Mouse (Mus musculus): Measurements from ENCODE around the gene Tbrg1.

Gene Tbrg1

DNA sequence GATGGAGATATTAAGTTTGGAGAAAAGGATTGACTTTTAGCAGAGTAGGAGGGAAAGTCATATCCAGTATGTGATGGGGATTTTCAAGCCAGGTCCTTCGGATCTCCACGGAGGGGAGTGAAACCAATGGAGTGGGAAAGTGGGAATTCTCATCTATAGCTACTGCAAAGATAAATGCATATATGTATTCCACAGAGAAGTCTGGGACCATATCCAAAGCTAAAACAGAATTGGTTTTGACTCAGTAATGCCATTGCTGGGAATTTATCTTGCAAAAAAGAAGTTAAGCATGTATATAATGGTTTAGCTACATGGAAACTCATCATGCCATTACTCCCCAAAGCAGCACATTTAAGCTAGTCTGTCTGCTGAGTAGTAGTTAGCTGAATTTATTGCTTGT lies 24.8 kb downstream of the Tbrg1 start:
- in situ Hi-C loops (cut with MboI; ENCODE audit: low sequenced_read_pairs): no loop called here

DNA sequence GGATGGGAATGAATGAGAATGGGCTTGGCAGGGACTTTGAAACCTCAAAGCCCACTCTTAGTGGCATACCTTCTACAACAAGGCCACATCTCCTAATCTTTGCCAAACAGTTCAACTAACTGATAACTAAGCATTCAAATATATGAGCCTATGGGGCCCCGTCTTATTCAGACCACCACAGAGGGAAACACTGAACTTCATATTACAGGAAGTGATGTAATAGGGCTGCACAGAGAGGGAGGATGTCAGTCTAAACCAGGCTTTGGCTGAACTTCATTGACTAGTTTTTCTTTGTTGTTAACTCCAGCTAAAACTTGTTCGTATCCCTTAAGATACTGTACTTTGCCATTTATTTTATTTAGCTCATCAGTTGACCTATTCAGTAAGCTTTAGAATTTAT lies 27.2 kb downstream of the Tbrg1 start:
- in situ Hi-C loops (cut with MboI; ENCODE audit: low sequenced_read_pairs): loop anchor here (10.0 kb wide), 1 partner anchor 175 kb away; no protein-coding TSS in a partner anchor

DNA sequence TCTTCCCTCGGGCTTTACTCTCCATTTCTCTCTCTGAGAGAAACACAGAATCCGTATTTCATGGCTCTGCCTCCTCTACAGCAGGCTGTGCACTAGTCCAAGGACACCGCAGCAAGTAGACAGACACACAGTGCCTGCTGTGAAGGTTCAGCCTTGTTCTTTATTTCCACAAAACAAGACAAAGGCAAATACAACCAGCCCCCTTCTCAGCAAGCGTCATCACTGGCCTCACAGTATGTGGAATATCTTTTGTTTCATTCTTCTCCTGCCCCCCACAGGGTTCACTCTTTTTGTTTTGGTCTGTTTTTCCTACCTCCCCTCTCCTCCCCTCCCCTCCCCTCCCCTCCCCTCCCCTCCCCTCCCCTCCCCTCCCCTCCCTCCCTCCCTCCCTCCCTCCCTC lies 28.5 kb downstream of the Tbrg1 start:
- in situ Hi-C loops (cut with MboI; ENCODE audit: low sequenced_read_pairs): loop anchor here (10.0 kb wide), 1 partner anchor 174 kb away; no protein-coding TSS in a partner anchor

DNA sequence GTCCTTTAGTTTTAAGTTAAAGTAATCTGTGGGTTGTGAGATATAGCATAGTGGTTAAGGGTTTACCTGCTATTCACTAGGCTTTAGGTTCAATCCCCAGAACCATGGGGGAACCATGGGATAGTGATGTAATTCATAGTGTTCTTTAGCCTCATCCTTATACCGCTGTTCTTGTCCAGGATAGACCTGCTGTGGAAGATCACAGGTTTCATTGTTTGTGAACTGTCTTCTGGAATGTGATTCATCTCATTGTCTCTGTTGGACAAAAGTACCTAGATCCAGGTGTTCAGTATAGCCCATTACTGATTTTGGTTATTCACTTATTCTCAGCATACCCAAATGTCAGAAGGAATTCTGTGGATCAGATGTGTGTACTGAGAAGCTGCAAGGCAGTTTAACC lies 29.8 kb downstream of the Tbrg1 start:
- in situ Hi-C loops (cut with MboI; ENCODE audit: low sequenced_read_pairs): loop anchor here (10.0 kb wide), 1 partner anchor 172 kb away; no protein-coding TSS in a partner anchor

DNA sequence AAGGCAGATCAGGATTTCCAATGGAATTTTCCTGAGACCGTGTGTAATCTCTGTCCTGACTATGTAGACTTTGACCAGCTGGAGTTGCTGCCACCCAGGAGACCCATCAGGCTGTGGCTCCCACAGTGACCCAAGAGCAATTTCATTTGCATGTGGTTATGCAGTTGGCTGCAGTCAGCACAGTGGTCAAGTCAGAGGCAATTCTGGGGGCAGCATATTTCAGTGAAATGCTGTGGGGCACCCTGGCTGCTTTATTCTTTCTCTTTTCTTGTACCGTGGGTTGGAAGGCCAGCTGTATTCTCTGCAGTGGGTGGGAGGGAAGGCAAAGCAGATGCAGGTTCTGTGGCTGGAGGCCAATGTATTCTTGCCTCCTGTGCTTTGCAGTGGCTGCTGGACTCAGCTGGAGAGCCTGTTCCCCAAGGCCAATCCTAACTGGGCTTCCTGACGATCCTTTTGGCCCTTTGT lies 31.0 kb downstream of the Tbrg1 start:
- in situ Hi-C loops (cut with MboI; ENCODE audit: low sequenced_read_pairs): loop anchor here (10.0 kb wide), 1 partner anchor 171 kb away; no protein-coding TSS in a partner anchor

DNA sequence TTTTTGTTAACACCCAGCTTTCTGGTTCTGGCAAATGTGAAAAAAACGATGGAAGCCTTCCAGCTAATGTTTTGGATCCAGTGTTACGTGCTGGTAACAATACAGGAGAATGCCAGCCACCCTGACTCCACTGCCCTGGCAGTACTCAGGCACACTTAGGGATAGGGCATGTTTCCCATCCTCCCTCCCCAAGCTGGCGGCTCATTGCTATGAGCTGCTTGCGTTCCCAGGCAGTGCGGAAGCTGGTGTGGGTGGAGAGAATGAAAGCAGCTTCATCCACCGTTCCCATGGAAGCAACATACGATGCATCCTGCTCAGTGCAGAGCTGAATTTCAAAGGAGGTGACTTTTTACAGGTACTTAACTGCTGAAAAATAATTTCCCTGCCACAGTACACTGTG lies 31.5 kb downstream of the Tbrg1 start:
- in situ Hi-C loops (cut with MboI; ENCODE audit: low sequenced_read_pairs): loop anchor here (10.0 kb wide), 1 partner anchor 171 kb away; no protein-coding TSS in a partner anchor

DNA sequence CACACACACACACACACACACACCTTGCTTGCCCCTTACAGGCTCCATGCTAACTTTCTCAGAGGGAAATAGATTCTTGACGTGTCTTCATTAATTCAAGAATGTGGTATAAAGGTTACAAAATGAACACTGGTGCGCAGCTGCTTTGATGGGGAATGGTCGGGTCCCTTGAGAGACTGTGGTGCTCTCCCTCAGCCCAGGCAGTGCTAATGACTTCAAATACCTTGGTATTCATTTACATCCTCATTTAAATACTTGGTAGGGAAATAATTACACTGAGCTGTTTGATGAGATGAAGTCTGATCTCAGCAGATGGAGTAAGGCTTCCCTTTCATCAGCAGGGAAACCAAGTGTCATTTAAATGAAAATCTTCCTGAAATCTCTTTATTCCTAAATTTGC lies 32.0 kb downstream of the Tbrg1 start:
- in situ Hi-C loops (cut with MboI; ENCODE audit: low sequenced_read_pairs): loop anchor here (10.0 kb wide), 1 partner anchor 170 kb away; no protein-coding TSS in a partner anchor

DNA sequence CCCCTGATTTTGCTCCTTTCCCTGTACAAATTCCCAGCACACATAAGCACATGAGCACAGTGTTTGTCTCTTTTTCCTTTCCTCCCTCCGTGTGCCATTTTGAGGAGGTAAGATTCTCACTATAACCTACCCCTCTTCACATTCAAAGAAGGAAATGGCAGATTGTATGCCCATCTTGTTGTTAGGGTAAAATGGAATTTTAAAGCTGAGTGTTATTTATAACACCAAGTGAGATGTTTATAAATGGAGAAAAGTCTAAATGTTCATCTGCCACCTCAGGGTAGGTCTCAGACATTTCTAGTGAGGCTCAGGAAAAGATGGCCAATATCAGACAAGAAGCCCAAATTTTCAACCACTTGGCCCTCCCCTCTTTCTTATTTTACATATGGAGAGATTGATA lies 32.6 kb downstream of the Tbrg1 start:
- in situ Hi-C loops (cut with MboI; ENCODE audit: low sequenced_read_pairs): loop anchor here (10.0 kb wide), 1 partner anchor 170 kb away; no protein-coding TSS in a partner anchor

DNA sequence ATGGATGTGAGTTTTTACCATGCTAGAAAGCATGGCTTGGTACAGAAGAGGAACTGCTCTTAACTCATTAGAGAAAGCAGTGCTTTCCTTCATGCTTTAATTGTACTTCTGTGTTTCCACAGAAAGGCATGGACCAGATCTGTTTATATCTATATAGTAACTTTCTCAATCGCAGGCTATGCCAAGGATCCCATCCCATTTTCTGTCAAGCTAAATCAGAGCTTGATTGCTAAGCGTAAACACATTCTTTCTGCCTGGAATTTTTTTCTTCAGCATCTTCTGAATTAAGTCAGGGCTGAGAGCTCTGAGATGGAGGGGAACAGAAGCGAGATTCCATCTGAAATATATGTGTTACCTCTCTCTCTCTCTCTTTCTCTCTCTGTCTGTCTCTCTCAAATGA lies 33.1 kb downstream of the Tbrg1 start:
- in situ Hi-C loops (cut with MboI; ENCODE audit: low sequenced_read_pairs): loop anchor here (10.0 kb wide), 1 partner anchor 169 kb away; no protein-coding TSS in a partner anchor

DNA sequence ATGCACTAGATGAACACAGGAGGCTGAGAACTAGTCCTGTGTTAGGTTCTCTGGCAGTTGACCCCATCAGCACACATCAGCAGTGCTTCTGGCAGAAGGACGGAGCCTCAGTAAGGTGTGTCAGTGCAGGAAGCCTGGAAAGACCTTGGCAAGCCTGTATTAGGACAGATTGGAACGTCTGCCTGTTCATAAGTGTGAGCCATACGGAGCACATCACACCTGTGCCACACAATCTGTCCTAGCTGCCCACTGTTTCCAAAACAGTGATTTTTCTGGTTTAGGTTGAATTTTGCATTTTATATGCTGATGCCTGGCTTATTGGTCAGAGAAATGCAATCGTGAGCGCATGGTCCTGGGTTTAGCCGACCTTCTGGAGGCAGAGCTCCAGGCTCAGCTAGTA lies 35.8 kb downstream of the Tbrg1 start:
- in situ Hi-C loops (cut with MboI; ENCODE audit: low sequenced_read_pairs): loop anchor here (10.0 kb wide), 1 partner anchor 166 kb away; no protein-coding TSS in a partner anchor

DNA sequence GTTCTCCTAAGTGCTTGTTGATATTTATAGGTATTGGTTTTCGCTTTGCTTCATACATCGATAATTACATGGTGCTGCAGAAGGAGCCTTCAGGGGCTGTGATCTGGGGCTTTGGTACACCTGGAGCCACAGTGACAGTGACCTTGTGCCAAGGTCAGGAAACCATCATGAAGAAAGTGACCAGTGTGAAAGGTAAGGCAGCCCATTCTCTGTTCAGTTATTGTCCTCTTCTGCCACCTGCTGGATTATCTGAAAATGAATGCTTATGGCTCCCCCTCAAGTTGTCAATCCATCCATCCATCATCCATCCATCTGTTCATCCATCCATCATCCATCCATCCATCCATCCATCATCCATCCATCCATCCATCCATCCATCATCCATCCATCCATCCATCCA lies 40.3 kb downstream of the Tbrg1 start:
- in situ Hi-C loops (cut with MboI; ENCODE audit: low sequenced_read_pairs): loop anchor here (10.0 kb wide), 1 partner anchor 142 kb away; no protein-coding TSS in a partner anchor

DNA sequence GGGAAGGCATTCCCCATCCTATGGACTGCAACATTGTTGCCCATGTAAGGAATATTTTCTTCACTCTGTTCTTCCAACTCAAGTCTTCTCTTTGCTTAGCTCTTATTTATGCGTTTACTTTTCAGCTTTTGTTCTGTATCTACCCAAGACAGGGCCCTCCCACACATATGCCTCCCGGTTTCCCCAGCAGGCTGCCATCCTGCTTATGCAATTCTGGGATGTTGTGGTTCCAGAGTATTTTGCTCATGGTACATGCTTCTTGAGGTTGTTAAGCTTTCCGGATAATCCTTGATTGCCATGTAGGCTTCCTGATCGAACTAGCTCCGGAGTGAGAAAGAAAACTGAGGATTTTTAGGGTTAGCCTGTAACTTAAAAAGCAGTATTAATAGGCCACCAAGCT lies 41.9 kb downstream of the Tbrg1 start:
- in situ Hi-C loops (cut with MboI; ENCODE audit: low sequenced_read_pairs): loop anchor here (10.0 kb wide), 1 partner anchor 140 kb away; no protein-coding TSS in a partner anchor

DNA sequence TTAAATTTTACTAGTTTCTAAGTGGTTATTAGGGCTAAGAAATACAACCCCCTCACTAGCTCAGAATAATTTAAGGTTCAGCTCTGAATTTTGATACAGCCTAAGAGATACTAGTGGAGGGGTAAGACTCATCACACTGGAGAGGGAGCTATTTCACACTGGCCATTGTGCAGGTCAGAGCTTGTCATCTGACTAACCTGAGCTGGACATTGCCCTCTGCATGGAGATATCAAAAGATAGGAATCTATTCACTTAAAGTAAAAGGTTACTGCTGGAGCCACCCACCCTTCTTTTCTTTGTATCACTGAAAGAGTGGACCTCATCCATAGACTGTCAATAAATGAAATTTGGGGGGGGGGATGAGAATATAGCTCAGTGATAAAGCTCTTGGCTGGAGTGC lies 42.8 kb downstream of the Tbrg1 start:
- in situ Hi-C loops (cut with MboI; ENCODE audit: low sequenced_read_pairs): loop anchor here (10.0 kb wide), 1 partner anchor 140 kb away; no protein-coding TSS in a partner anchor

DNA sequence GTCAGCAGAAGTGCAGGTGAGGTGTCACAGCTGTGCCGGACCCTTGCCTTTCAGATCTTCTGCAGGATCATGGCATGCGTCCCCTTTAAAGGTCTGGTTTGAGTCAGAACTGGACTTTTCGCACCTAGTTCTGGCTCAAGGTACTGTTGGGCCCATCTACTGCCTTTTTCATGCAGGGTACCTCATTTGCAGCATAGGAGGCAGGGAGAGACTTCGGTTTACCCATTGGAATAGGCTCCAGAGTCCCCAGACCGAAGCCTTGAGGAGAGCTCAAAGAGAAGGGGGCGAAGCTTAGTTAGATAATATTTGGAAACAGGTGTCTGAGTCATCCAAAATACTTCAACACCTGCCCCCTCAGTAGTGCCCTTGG lies 43.2 kb downstream of the Tbrg1 start:
- in situ Hi-C loops (cut with MboI; ENCODE audit: low sequenced_read_pairs): loop anchor here (10.0 kb wide), 1 partner anchor 139 kb away; no protein-coding TSS in a partner anchor

DNA sequence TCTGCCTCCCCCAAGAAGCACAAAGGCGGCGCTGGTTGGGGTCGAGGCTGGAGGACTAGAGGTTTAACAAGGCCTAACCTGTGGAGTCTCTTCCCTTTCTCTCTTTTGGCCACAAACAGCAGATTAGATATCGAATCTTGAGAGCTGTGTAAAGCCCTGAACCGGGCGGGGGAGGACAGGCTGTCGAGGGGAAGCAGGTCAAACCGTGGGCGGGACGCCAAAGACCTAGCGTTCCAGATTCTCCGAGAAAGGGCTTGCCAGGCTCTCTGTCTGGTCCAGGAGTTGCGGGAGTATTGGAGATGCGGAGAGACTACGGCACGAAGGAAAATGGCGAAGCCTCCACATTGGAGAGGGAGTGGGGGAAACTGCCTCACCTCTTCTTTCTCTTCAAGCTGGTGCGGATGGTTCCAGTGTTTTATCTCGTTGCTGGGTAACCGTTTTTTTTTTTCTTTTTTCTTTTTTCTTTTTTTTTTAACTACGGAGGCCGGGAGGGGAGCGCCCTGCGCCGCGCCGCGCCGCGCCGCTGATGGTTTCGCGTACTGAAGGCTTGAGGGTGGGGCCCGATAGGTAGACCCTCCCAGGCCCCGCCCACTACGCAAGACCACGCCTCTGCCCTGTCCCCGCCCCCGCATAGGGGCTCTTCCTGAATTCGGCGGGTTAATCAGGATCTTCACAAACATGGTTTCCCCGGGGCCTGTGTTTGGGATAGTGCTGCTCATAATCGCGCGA lies 43.8 kb downstream of the Tbrg1 start, which contains the start of gene Spa17:
Gene Spa17, minus strand, starts transcription at position 541 of the 729 bp plus-strand sequence.
- in situ Hi-C loops (cut with MboI; ENCODE audit: low sequenced_read_pairs): loop anchor here (10.0 kb wide), 1 partner anchor 139 kb away; no protein-coding TSS in a partner anchor

DNA sequence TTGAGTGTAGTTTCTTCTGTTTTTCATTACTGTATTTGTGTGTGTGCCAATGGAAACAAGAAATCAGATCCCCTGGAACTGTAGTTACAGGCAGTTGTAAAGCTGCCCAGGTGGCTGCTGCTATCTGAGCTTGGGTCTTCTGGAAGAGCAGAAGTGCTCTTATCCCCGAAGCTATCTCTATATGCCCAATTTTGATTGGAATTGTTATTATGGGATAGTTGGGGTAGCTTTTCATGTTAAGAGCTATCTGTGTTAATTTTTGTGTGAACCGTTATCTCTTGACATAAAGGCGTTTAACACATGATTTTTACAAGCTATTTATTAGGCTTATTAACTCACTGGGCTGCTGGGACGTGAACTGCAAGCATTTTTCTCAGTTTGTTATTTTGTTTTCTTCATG lies 47.6 kb downstream of the Tbrg1 start:
- in situ Hi-C loops (cut with MboI; ENCODE audit: low sequenced_read_pairs): no loop called here

DNA sequence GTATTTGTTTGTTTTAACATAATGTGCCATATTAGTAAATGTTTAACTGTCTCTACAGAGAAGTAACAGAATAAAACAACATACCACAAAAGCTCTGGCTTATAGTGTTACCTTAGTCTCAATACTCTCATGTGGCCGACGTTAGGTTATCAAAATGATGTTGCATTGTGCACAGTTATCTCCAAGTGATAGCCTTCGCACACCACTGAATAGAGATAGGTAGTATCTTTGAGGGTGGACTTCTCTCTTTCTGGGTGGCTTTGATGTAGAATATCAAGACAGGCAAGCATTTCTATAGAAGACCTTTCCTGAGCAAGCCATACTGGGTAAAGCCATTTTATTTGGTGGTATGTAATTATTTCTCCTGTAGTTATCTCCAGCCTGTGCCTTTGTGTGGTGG lies 52.0 kb downstream of the Tbrg1 start:
- in situ Hi-C loops (cut with MboI; ENCODE audit: low sequenced_read_pairs): no loop called here

DNA sequence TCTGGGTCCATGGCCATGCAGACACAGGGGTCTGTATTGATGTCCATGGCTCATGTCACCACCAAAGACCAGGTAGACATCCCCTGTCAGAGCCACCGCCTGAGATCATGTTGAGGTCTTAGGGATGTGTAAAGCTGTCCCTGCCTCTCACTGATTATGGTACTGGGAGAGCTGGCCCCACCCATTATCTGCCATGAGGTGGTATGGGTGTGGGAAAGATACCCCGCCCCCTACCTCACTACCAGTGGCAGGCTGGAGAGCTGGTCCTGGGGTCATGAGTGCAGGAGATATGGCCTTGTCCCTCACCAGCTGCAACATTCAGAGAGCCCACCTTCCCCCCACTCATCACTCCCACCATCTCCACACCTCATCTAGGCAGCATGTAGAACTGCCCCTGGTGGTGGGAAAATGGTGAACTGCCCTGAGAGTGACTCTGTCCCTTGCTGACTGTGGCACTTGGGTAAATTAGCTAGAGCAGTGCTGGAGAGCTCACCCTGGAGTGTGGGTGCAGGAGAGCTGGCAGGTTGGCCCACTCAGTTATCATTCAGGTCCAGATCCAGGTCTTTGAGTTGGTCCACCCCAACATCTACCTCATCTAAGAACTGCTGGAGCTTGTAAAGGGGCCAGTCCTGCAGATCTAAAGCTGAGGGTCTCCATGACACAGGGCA lies 56.4 kb downstream of the Tbrg1 start:
- in situ Hi-C loops (cut with MboI; ENCODE audit: low sequenced_read_pairs): no loop called here
